Mouse (Mus musculus): Measurements from ENCODE around the gene Pik3ap1. TPM values are rescaled to one million over a fixed set of nuclear protein-coding genes. Genes with fewer than 3 reads are reported as not detected.

Gene Pik3ap1
- polyA plus RNA-seq, 1 experiment: 19.2 TPM

- WGBS: 76% methylated on average over 6 of the region's 6 CpGs
Observed at GRCm38 (mm10) chr19:41244581-41244980, 140.3 kb downstream of the Pik3ap1 start.

DNA sequence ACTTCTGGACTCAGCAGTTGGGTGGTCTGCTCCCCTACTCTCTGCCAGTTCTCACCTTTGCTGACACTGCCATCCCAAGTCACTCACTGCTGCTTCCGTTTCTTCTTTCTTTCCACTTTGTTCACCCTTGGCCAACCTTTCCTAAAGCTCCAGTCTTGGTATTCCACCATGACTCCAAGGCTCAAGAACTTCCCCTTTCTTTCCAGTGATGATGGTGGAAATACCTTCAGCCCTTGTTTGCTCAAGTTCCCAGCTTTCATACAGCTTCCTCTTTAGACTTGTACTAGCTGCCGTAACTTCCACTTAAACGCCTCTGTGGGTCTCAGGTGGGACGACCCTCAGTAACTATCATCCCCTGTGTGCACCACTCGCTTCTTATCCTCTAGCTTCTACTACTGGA is 142.9 kb downstream of the Pik3ap1 start:
- Histone ChIP-seq H3K27ac (ENCODE audit: control insufficient read depth, insufficient read depth, low read depth, low read length, poor library complexity) (no peak overlapping the region), H3K4me3 (replicated peaks; ENCODE audit: control insufficient read depth, low read depth, low read length) (no peak overlapping the region), H3K4me1 (ENCODE audit: control insufficient read depth, insufficient read depth, low read length) (no peaks in the 10 kb centered on the region)
- WGBS: 57% methylated on average over 5 of the region's 5 CpGs
- TF ChIP-seq CTCF (IDR thresholded peaks at IDR 0.05; ENCODE audit: control insufficient read depth, insufficient read depth, low read length): no peak

More at GRCm38 (mm10) chr19:41244581-41244980, 140.3 kb downstream of the Pik3ap1 start:
- H3K27ac ChIP-seq (ENCODE audit: control insufficient read depth, insufficient read depth, low read depth, low read length, poor library complexity): no peak overlapping the region
- TF ChIP-seq CTCF (IDR thresholded peaks at IDR 0.05; ENCODE audit: control insufficient read depth, insufficient read depth, low read length) (0 out of 2 replicates have a peak, but pooled peaks have one; percentile 13), POLR2A (IDR thresholded peaks at IDR 0.05; ENCODE audit: borderline replicate concordance, control insufficient read depth, low read depth, low read length) (no peak)
- H3K4me3 ChIP-seq (replicated peaks; ENCODE audit: control insufficient read depth, low read depth, low read length): no peak overlapping the region
- H3K4me1 ChIP-seq (ENCODE audit: control insufficient read depth, insufficient read depth, low read length): no peaks in the 10 kb centered on the region

DNA sequence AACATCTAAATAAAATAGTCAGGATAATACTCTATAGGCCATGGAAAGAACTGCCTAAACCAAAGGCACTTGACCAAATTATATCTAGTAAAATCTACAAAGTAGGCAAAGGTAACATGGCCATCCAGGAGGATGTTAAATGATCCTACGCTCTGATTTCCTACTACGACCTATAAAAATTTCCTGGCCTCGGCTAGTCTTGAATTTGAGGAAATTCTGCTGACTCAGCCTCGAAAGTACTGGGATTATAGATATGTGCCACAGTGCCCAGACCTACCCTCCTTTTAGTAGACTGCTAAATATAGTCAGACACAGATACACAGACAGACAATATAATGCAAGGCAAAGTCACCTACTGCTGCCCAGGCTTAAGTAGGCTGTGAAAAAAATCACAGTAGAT is 151.2 kb downstream of the Pik3ap1 start:
- H3K4me1 ChIP-seq (ENCODE audit: control insufficient read depth, insufficient read depth, low read length): no peaks in the 10 kb centered on the region
- TF ChIP-seq POLR2A (IDR thresholded peaks at IDR 0.05; ENCODE audit: borderline replicate concordance, control insufficient read depth, low read depth, low read length): no peak
- TF ChIP-seq CTCF (IDR thresholded peaks at IDR 0.05; ENCODE audit: control insufficient read depth, insufficient read depth, low read length): no peak
- no peak overlapping the region for H3K4me3 ChIP-seq (replicated peaks; ENCODE audit: control insufficient read depth, low read depth, low read length)
- H3K27ac ChIP-seq (ENCODE audit: control insufficient read depth, insufficient read depth, low read depth, low read length, poor library complexity): no peak overlapping the region
- WGBS: 86% methylated on average over 4 of the region's 4 CpGs

Other genes with a start within 250 kb of the Pik3ap1 start
- not detected in 2 replicates for gene Tll2, start 178.3 kb downstream of the Pik3ap1 start, polyA plus RNA-seq (2011; ENCODE audit: insufficient read depth, insufficient read length, low replicate concordance, missing spikeins)
- gene Tm9sf3, start 121.1 kb downstream of the Pik3ap1 start, polyA plus RNA-seq (2011; ENCODE audit: insufficient read depth, insufficient read length, low replicate concordance, missing spikeins): 19.7 and 38.0 TPM in 2 replicates
- 3.6 and 7.5 TPM in 2 replicates for gene Lcor, start 97.5 kb upstream of the Pik3ap1 start, polyA plus RNA-seq (2011; ENCODE audit: insufficient read depth, insufficient read length, low replicate concordance, missing spikeins)
- gene Gm340, start 197.3 kb upstream of the Pik3ap1 start, polyA plus RNA-seq (2011; ENCODE audit: insufficient read depth, insufficient read length, low replicate concordance, missing spikeins): 4.7 and 10.7 TPM in 2 replicates

Data from bone marrow, adult 2 months (tissue).